Mouse (Mus musculus): ENCODE data around the gene Reep3.

The Reep3 gene

GRCm38 (mm10) chr10:67049621-67050020 is 47.1 kb downstream of the Reep3 start:
- DNase-seq: no peak

- no peak for DNase-seq
Measured at GRCm38 (mm10) chr10:67048871-67049615, 47.7 kb downstream of the Reep3 start.

GRCm38 (mm10) chr10:67047712-67048645 is 48.8 kb downstream of the Reep3 start:
- no peak for DNase-seq

- no peak for DNase-seq
Measured at GRCm38 (mm10) chr10:67045192-67045899, 51.4 kb downstream of the Reep3 start.

- DNase-seq: no peak
Measured at GRCm38 (mm10) chr10:67044346-67044745, 52.4 kb downstream of the Reep3 start.

GRCm38 (mm10) chr10:67043236-67043635 is 53.5 kb downstream of the Reep3 start:
- no peak for DNase-seq

- no peak for DNase-seq
Measured at GRCm38 (mm10) chr10:67040410-67040809, 56.3 kb downstream of the Reep3 start.

GRCm38 (mm10) chr10:67039001-67039400 is 57.7 kb downstream of the Reep3 start:
- DNase-seq: peak; percentile 85

GRCm38 (mm10) chr10:67036542-67036941 is 60.2 kb downstream of the Reep3 start:
- no peak for DNase-seq

GRCm38 (mm10) chr10:67036141-67036540 is 60.6 kb downstream of the Reep3 start:
- DNase-seq: no peak

GRCm38 (mm10) chr10:67031186-67031585 is 65.6 kb downstream of the Reep3 start:
- DNase-seq: no peak

- DNase-seq: no peak
Measured at GRCm38 (mm10) chr10:67029297-67029696, 67.4 kb downstream of the Reep3 start.

- no peak for DNase-seq
Measured at GRCm38 (mm10) chr10:67026375-67026774, 70.4 kb downstream of the Reep3 start.

GRCm38 (mm10) chr10:67025573-67026236 is 71.0 kb downstream of the Reep3 start:
- peak; percentile 51 for DNase-seq

GRCm38 (mm10) chr10:67024391-67024790 is 72.4 kb downstream of the Reep3 start:
- DNase-seq: no peak

GRCm38 (mm10) chr10:67023092-67023491 is 73.7 kb downstream of the Reep3 start:
- DNase-seq: no peak

- DNase-seq: no peak
Measured at GRCm38 (mm10) chr10:67021494-67021893, 75.3 kb downstream of the Reep3 start.

GRCm38 (mm10) chr10:67018875-67019274 is 77.9 kb downstream of the Reep3 start:
- no peak for DNase-seq

- no peak for DNase-seq
Measured at GRCm38 (mm10) chr10:67017891-67018290, 78.9 kb downstream of the Reep3 start.

- DNase-seq: no peak
Measured at GRCm38 (mm10) chr10:67017315-67017714, 79.4 kb downstream of the Reep3 start.

GRCm38 (mm10) chr10:67016615-67017278 is 80.0 kb downstream of the Reep3 start:
- DNase-seq: no peak

- no peak for DNase-seq
Measured at GRCm38 (mm10) chr10:67014746-67015145, 82.0 kb downstream of the Reep3 start.

All from right cerebral cortex, adult 18-20 months (tissue).